Mouse (Mus musculus) CH12.LX (cell line): ENCODE measurements around the gene Zfp90. TPM values are rescaled to one million over a fixed set of nuclear protein-coding genes. Genes with fewer than 3 reads are reported as not detected.

Experiments
- DNase-seq: peaks from one replicate; pipeline ENCODE4 v3.0.0-alpha.2; 2013; ENCODE audit errors: extremely low read depth
- H3K27ac ChIP-seq: 2 replicates; pipeline ENCODE4 v1.5.1; 2012; ENCODE audit warnings: low read depth, mild to moderate bottlenecking, control low read depth, moderate library complexity; ENCODE audit not compliant: insufficient read depth
- H3K27me3 ChIP-seq: replicated peaks from 2 replicates; pipeline ENCODE3; 2012; ENCODE audit warnings: inconsistent platforms
- H3K36me3 ChIP-seq, 2 experiments: replicated peaks in 1 of 2; 2 replicates each; pipeline versions ENCODE3 to v1.6.1; 2012; ENCODE audit warnings: inconsistent platforms in 1 of 2, low read length in 1 of 2, mild to moderate bottlenecking in 1 of 2, mixed read lengths in 1 of 2, moderate library complexity in 1 of 2; ENCODE audit not compliant: control insufficient read depth in 1 of 2, insufficient read depth in 1 of 2
- H3K4me1 ChIP-seq, 2 experiments: 2 replicates each; pipeline ENCODE4 v1.6.1; 2012; ENCODE audit warnings: inconsistent platforms in 1 of 2, moderate library complexity in 1 of 2; ENCODE audit not compliant: insufficient read depth in 2 of 2, control insufficient read depth in 1 of 2
- H3K4me2 ChIP-seq: 2 replicates; pipeline ENCODE4 v1.6.1; 2012; ENCODE audit warnings: low read depth, mild to moderate bottlenecking, control low read depth; ENCODE audit not compliant: poor library complexity, insufficient read depth, severe bottlenecking
- H3K4me3 ChIP-seq, 3 experiments: fragments of 150-350 bp in 1 of 3; sonication (generic) in 1 of 3; replicated peaks in 1 of 3; 2 replicates each; pipeline versions ENCODE3 to v1.5.1; 2011 to 2012; ENCODE audit warnings: low read depth in 2 of 3, low read length in 2 of 3, mild to moderate bottlenecking in 2 of 3, moderate library complexity in 2 of 3, control low read depth in 1 of 3, improper control_type of control experiment in 1 of 3, inconsistent platforms in 1 of 3, mixed read lengths in 1 of 3; ENCODE audit not compliant: poor library complexity in 1 of 3
- H3K79me2 ChIP-seq: replicated peaks from 2 replicates; pipeline ENCODE4 v1.6.1; 2012; ENCODE audit warnings: mild to moderate bottlenecking, moderate library complexity; ENCODE audit not compliant: control insufficient read depth, poor library complexity, insufficient read depth, severe bottlenecking; ENCODE audit errors: extremely low read depth
- H3K9ac ChIP-seq: 2 replicates; pipeline ENCODE4 v1.6.1; 2012; ENCODE audit warnings: low read depth, mild to moderate bottlenecking, control low read depth, moderate library complexity; ENCODE audit not compliant: insufficient read depth
- H3K9me3 ChIP-seq: replicated peaks from 2 replicates; pipeline ENCODE3; 2012; ENCODE audit warnings: low read length, inconsistent platforms, mixed read lengths
- CHD2 ChIP-seq: IDR thresholded peaks from 2 replicates; pipeline ENCODE4 v1.6.1; 2011; ENCODE audit warnings: low read length, improper control_type of control experiment
- E2F4 ChIP-seq: IDR thresholded peaks from 2 replicates; pipeline ENCODE4 v1.6.1; 2011; ENCODE audit warnings: low read depth, low read length, improper control_type of control experiment; ENCODE audit not compliant: insufficient replicate concordance
- ETS1 ChIP-seq: conservative IDR thresholded peaks from 2 replicates; pipeline ENCODE4 v1.6.1; 2012; ENCODE audit warnings: low read depth, mild to moderate bottlenecking, inconsistent platforms, low read length, improper control_type of control experiment, moderate library complexity
- GABPA ChIP-seq: IDR thresholded peaks from 2 replicates; pipeline ENCODE4 v1.6.1; 2012; ENCODE audit warnings: low read depth, low read length, improper control_type of control experiment, inconsistent platforms; ENCODE audit not compliant: insufficient replicate concordance
- HCFC1 ChIP-seq: IDR thresholded peaks from 2 replicates; pipeline ENCODE4 v1.6.1; 2012; ENCODE audit warnings: low read depth, mild to moderate bottlenecking, inconsistent platforms, low read length, improper control_type of control experiment
- JUN ChIP-seq: IDR thresholded peaks from 2 replicates; pipeline ENCODE4 v1.6.1; 2011; ENCODE audit warnings: low read depth, mild to moderate bottlenecking, low read length, improper control_type of control experiment, moderate library complexity; ENCODE audit not compliant: insufficient read depth
- MAFK ChIP-seq: IDR thresholded peaks from 2 replicates; pipeline ENCODE4 v1.6.1; 2011; ENCODE audit warnings: low read length, improper control_type of control experiment; ENCODE audit not compliant: insufficient replicate concordance
- MAX ChIP-seq: IDR thresholded peaks from 2 replicates; pipeline ENCODE4 v1.6.1; 2011; ENCODE audit warnings: low read length, improper control_type of control experiment
- MEF2A ChIP-seq: IDR thresholded peaks from 2 replicates; pipeline ENCODE4 v1.6.1; 2014; ENCODE audit warnings: low read depth, mild to moderate bottlenecking, inconsistent platforms, low read length, improper control_type of control experiment, borderline replicate concordance
- MXI1 ChIP-seq: IDR thresholded peaks from 2 replicates; pipeline ENCODE4 v1.6.1; 2011; ENCODE audit warnings: mild to moderate bottlenecking, low read depth, low read length, improper control_type of control experiment
- MYC ChIP-seq: IDR thresholded peaks from 2 replicates; pipeline ENCODE4 v1.6.1; 2011; ENCODE audit warnings: low read depth, mild to moderate bottlenecking, improper control_type of control experiment, low read length
- NRF1 ChIP-seq: IDR thresholded peaks from 2 replicates; pipeline ENCODE4 v1.6.1; 2014; ENCODE audit warnings: low read depth, mild to moderate bottlenecking, inconsistent platforms, low read length, improper control_type of control experiment, moderate library complexity
- PAX5 ChIP-seq: IDR thresholded peaks from 2 replicates; pipeline ENCODE4 v1.6.1; 2012; ENCODE audit warnings: low read length, inconsistent platforms, mixed read lengths
- POLR2AphosphoS2 ChIP-seq: IDR thresholded peaks from 2 replicates; pipeline ENCODE4 v1.6.1; 2011; ENCODE audit warnings: low read depth, low read length, improper control_type of control experiment
- RCOR1 ChIP-seq: conservative IDR thresholded peaks from 2 replicates; pipeline ENCODE4 v1.6.1; 2012; ENCODE audit warnings: low read depth, mild to moderate bottlenecking, inconsistent platforms, low read length, improper control_type of control experiment
- SMC3 ChIP-seq: IDR thresholded peaks from 2 replicates; pipeline ENCODE4 v1.6.1; 2011; ENCODE audit warnings: low read depth, low read length, improper control_type of control experiment
- TCF12 ChIP-seq: IDR thresholded peaks from 2 replicates; pipeline ENCODE4 v1.6.1; 2014; ENCODE audit warnings: low read depth, mild to moderate bottlenecking, inconsistent platforms, low read length, improper control_type of control experiment
- UBTF ChIP-seq: IDR thresholded peaks from 2 replicates; pipeline ENCODE4 v1.6.1; 2012; ENCODE audit warnings: low read depth, mild to moderate bottlenecking, inconsistent platforms, low read length, improper control_type of control experiment, moderate library complexity
- USF2 ChIP-seq: conservative IDR thresholded peaks from 2 replicates; pipeline ENCODE4 v1.6.1; 2011; ENCODE audit warnings: low read depth, low read length, improper control_type of control experiment
- ZKSCAN1 ChIP-seq: IDR thresholded peaks from 2 replicates; pipeline ENCODE4 v1.6.1; 2012; ENCODE audit warnings: low read depth, inconsistent platforms, low read length, improper control_type of control experiment, borderline replicate concordance
- ZMIZ1 ChIP-seq: IDR thresholded peaks from 2 replicates; pipeline ENCODE4 v1.6.1; 2012; ENCODE audit warnings: low read depth, mild to moderate bottlenecking, inconsistent platforms, low read length, improper control_type of control experiment
- dilution Hi-C: fragments of 300-500 bp; cut with MboI; formaldehyde crosslinking; loops from 2 replicates; pipeline ENCODE4 v1.14.3; 2020; ENCODE audit warnings: low sequenced_read_pairs; ENCODE audit not compliant: extremely low pct_unique_long_range_greater_than_20kb, extremely low pct_ligation_motif_present
- in situ Hi-C: fragments of 300-500 bp; cut with MboI; formaldehyde crosslinking; loops from 3 replicates; pipeline ENCODE4 v1.14.3; 2019; ENCODE audit warnings: low sequenced_read_pairs, low pct_ligation_motif_present, low pct_unique_long_range_greater_than_20kb, mixed read lengths
- polyA plus RNA-seq: library from polyadenylated mRNA; unstranded; fragments of >175 nt; gene quantifications from 2 replicates; pipeline ENCODE4 v1.2.1, GENCODE M21; 2012; ENCODE audit warnings: low read depth; ENCODE audit not compliant: insufficient read length
- total RNA-seq, 2 experiments: library from RNA; depleted of rRNA; stranded (reverse); fragments of 300-350 nt in 1 of 2; fragments of >200 nt in 1 of 2; gene quantifications; 2 replicates each; pipeline ENCODE4 v1.2.3; 2012 to 2014

Gene Zfp90
- total and polyA plus RNA-seq, 3 experiments = 1.8 to 3.5 (median 3.0) TPM

GRCm38 (mm10) chr8:106376862-106377261 is 38.3 kb upstream of the Zfp90 start:
- no peak for TF ChIP-seq MXI1
- no peak for TF ChIP-seq E2F4
- TF ChIP-seq PAX5 = no peak
- no peak for TF ChIP-seq NRF1
- no peak for TF ChIP-seq TCF12
- no peak for TF ChIP-seq CHD2
- no peak for TF ChIP-seq MYC
- no peak for TF ChIP-seq USF2
- TF ChIP-seq UBTF = no peak
- TF ChIP-seq HCFC1 = no peak
- TF ChIP-seq SMC3 = no peak
- no peak for TF ChIP-seq MEF2A
- no peak for TF ChIP-seq ZKSCAN1
- TF ChIP-seq MAFK = no peak
- no peak for TF ChIP-seq MAX
- TF ChIP-seq JUN = no peak
- no peak for TF ChIP-seq RCOR1
- TF ChIP-seq ETS1 = no peak
- TF ChIP-seq GABPA = no peak
- TF ChIP-seq POLR2AphosphoS2 = no peak

GRCm38 (mm10) chr8:106378501-106379048 is 36.6 kb upstream of the Zfp90 start:
- no peak for DNase-seq
- no peaks in the 10 kb centered on the region for H3K9me3 ChIP-seq
- H3K27ac ChIP-seq = no peak overlapping the region
- in situ Hi-C loops (no loop called here), dilution Hi-C loops (no loop called here)
- no peak overlapping the region for H3K4me2 ChIP-seq
- H3K27me3 ChIP-seq = no peaks in the 10 kb centered on the region
- TF ChIP-seq ZMIZ1 (no peak), ZKSCAN1 (no peak)
- H3K36me3 ChIP-seq = no peaks in the 10 kb centered on the region
- no peak overlapping the region for H3K4me3 ChIP-seq
- no peak overlapping the region for H3K9ac ChIP-seq
- H3K4me1 ChIP-seq = no peaks in the 10 kb centered on the region
- no peaks in the 10 kb centered on the region for H3K79me2 ChIP-seq

More at GRCm38 (mm10) chr8:106376862-106377261, 38.3 kb upstream of the Zfp90 start:
- DNase-seq = no peak
- Histone ChIP-seq H3K79me2 (no peaks in the 10 kb centered on the region), H3K27ac (no peak overlapping the region), H3K4me1 (no peaks in the 10 kb centered on the region), H3K27me3 (no peaks in the 10 kb centered on the region), H3K36me3 (no peaks in the 10 kb centered on the region), H3K9ac (no peak overlapping the region), H3K4me3 (no peak overlapping the region), H3K9me3 (no peaks in the 10 kb centered on the region), H3K4me2 (no peak overlapping the region)
- dilution Hi-C loops = no loop called here
- in situ Hi-C loops = no loop called here
